Mouse (Mus musculus): ENCODE measurements around the gene Lrrc61. TPM values are rescaled to one million over a fixed set of nuclear protein-coding genes. Genes with fewer than 3 reads are reported as not detected.
A peak's percentile ranks its signal among the peaks of the same experiment; 100 is the strongest.

Lrrc61 gene
- polyA plus RNA-seq, 1 experiment from 2014 or later: 6.6 TPM

- 31% methylated on average over 14 of the region's 14 CpGs for WGBS (ENCODE audit: insufficient replicate concordance)
These were observed 701 bp downstream of the Lrrc61 start for GRCm38 (mm10) chr6:48555104-48555890.

GRCm38 (mm10) chr6:48555956-48556355 is 1.4 kb downstream of the Lrrc61 start:
- Histone ChIP-seq H3K9me3 (replicated peaks; ENCODE audit: control insufficient read depth, low read length) (no peaks in the 10 kb centered on the region), H3K4me3 (ENCODE audit: low read depth, low read length) (no peak overlapping the region), H3K4me2 (peak overlapping the region; percentile 68; the same call in 1 of the 2 replicates), H3K27ac (ENCODE audit: low read depth, low read length) (no peak overlapping the region), H3K36me3 (ENCODE audit: control insufficient read depth, insufficient read depth, low read length) (no peaks in the 10 kb centered on the region; the same call in 1 of the 2 replicates), H3K9ac (ENCODE audit: low read depth, low read length) (no peak overlapping the region), H3K4me1 (ENCODE audit: control insufficient read depth, insufficient read depth, low read length) (peaks cover 11% of the 10 kb centered on the region; the same call in 1 of the 2 replicates), H3K27me3 (ENCODE audit: control insufficient read depth, insufficient read depth, low read length) (no peaks in the 10 kb centered on the region)
- WGBS (ENCODE audit: insufficient replicate concordance): 91% methylated on average over 3 of the region's 3 CpGs
- no peak for ATAC-seq (replicated peaks; ENCODE audit: insufficient number of reproducible peaks, low FRiP score, low TSS enrichment)

More at GRCm38 (mm10) chr6:48555104-48555890, 701 bp downstream of the Lrrc61 start:
- ATAC-seq (replicated peaks; ENCODE audit: insufficient number of reproducible peaks, low FRiP score, low TSS enrichment): peak; percentile 66
- Histone ChIP-seq H3K36me3 (ENCODE audit: control insufficient read depth, insufficient read depth, low read length) (no peaks in the 10 kb centered on the region; the same call in 1 of the 2 replicates), H3K9ac (ENCODE audit: low read depth, low read length) (peak overlapping the region; percentile 83), H3K4me2 (peak overlapping the region; percentile 68), H3K4me1 (ENCODE audit: control insufficient read depth, insufficient read depth, low read length) (peaks cover 11% of the 10 kb centered on the region; the same call in 1 of the 2 replicates), H3K4me3 (ENCODE audit: low read depth, low read length) (peak overlapping the region; percentile 63), H3K27me3 (ENCODE audit: control insufficient read depth, insufficient read depth, low read length) (no peaks in the 10 kb centered on the region), H3K9me3 (replicated peaks; ENCODE audit: control insufficient read depth, low read length) (no peaks in the 10 kb centered on the region), H3K27ac (ENCODE audit: low read depth, low read length) (peak overlapping the region; percentile 88)

GRCm38 (mm10) chr6:48565693-48566310 is 11.2 kb downstream of the Lrrc61 start:
- no peak overlapping the region for H3K27ac ChIP-seq (ENCODE audit: low read depth, low read length)
- H3K4me3 ChIP-seq (ENCODE audit: low read depth, low read length): no peak overlapping the region
- no peak overlapping the region for H3K4me2 ChIP-seq
- no peak overlapping the region for H3K9ac ChIP-seq (ENCODE audit: low read depth, low read length)
- peaks cover 25% of the 10 kb centered on the region for H3K4me1 ChIP-seq (ENCODE audit: control insufficient read depth, insufficient read depth, low read length)
- no peaks in the 10 kb centered on the region for H3K9me3 ChIP-seq (replicated peaks; ENCODE audit: control insufficient read depth, low read length)
- H3K27me3 ChIP-seq (ENCODE audit: control insufficient read depth, insufficient read depth, low read length): no peaks in the 10 kb centered on the region
- 89% methylated on average over 4 of the region's 4 CpGs for WGBS (ENCODE audit: insufficient replicate concordance)
- no peaks in the 10 kb centered on the region; the same call in 1 of the 2 replicates for H3K36me3 ChIP-seq (ENCODE audit: control insufficient read depth, insufficient read depth, low read length)
- ATAC-seq (replicated peaks; ENCODE audit: insufficient number of reproducible peaks, low FRiP score, low TSS enrichment): no peak

GRCm38 (mm10) chr6:48566312-48566711 is 11.7 kb downstream of the Lrrc61 start:
- no peak for ATAC-seq (replicated peaks; ENCODE audit: insufficient number of reproducible peaks, low FRiP score, low TSS enrichment)

GRCm38 (mm10) chr6:48568036-48568984 is 13.7 kb downstream of the Lrrc61 start:
- peaks cover 37% of the 10 kb centered on the region for H3K4me1 ChIP-seq (ENCODE audit: control insufficient read depth, insufficient read depth, low read length)
- no peak overlapping the region for H3K4me3 ChIP-seq (ENCODE audit: low read depth, low read length)
- H3K9me3 ChIP-seq (replicated peaks; ENCODE audit: control insufficient read depth, low read length): no peaks in the 10 kb centered on the region
- peak overlapping the region; percentile 54 for H3K27ac ChIP-seq (ENCODE audit: low read depth, low read length)
- no peaks in the 10 kb centered on the region for H3K27me3 ChIP-seq (ENCODE audit: control insufficient read depth, insufficient read depth, low read length)
- H3K4me2 ChIP-seq: peak overlapping the region; percentile 14
- ATAC-seq (replicated peaks; ENCODE audit: insufficient number of reproducible peaks, low FRiP score, low TSS enrichment): peak; percentile 16; the same call in 1 of the 2 replicates
- H3K36me3 ChIP-seq (ENCODE audit: control insufficient read depth, insufficient read depth, low read length): no peaks in the 10 kb centered on the region; the same call in 1 of the 2 replicates
- WGBS (ENCODE audit: insufficient replicate concordance): 68% methylated on average over 21 of the region's 21 CpGs
- H3K9ac ChIP-seq (ENCODE audit: low read depth, low read length): peak overlapping the region; percentile 22; the same call in 1 of the 2 replicates

More at GRCm38 (mm10) chr6:48566312-48566711, 11.7 kb downstream of the Lrrc61 start:
- Histone ChIP-seq H3K4me2 (no peak overlapping the region), H3K9ac (ENCODE audit: low read depth, low read length) (no peak overlapping the region), H3K4me1 (ENCODE audit: control insufficient read depth, insufficient read depth, low read length) (peaks cover 25% of the 10 kb centered on the region), H3K27me3 (ENCODE audit: control insufficient read depth, insufficient read depth, low read length) (no peaks in the 10 kb centered on the region), H3K9me3 (replicated peaks; ENCODE audit: control insufficient read depth, low read length) (no peaks in the 10 kb centered on the region), H3K4me3 (ENCODE audit: low read depth, low read length) (no peak overlapping the region), H3K27ac (ENCODE audit: low read depth, low read length) (peak overlapping the region; percentile 35; the same call in 1 of the 2 replicates), H3K36me3 (ENCODE audit: control insufficient read depth, insufficient read depth, low read length) (no peaks in the 10 kb centered on the region; the same call in 1 of the 2 replicates)
- WGBS (ENCODE audit: insufficient replicate concordance): 42% methylated on average over 5 of the region's 5 CpGs

GRCm38 (mm10) chr6:48569065-48569807 is 14.6 kb downstream of the Lrrc61 start:
- WGBS (ENCODE audit: insufficient replicate concordance): 64% methylated on average over 8 of the region's 8 CpGs
- no peaks in the 10 kb centered on the region for H3K9me3 ChIP-seq (replicated peaks; ENCODE audit: control insufficient read depth, low read length)
- peak overlapping the region; percentile 54 for H3K27ac ChIP-seq (ENCODE audit: low read depth, low read length)
- ATAC-seq (replicated peaks; ENCODE audit: insufficient number of reproducible peaks, low FRiP score, low TSS enrichment): no peak
- H3K9ac ChIP-seq (ENCODE audit: low read depth, low read length): no peak overlapping the region
- H3K27me3 ChIP-seq (ENCODE audit: control insufficient read depth, insufficient read depth, low read length): no peaks in the 10 kb centered on the region
- no peaks in the 10 kb centered on the region for H3K36me3 ChIP-seq (ENCODE audit: control insufficient read depth, insufficient read depth, low read length)
- peaks cover 38% of the 10 kb centered on the region for H3K4me1 ChIP-seq (ENCODE audit: control insufficient read depth, insufficient read depth, low read length)
- no peak overlapping the region for H3K4me3 ChIP-seq (ENCODE audit: low read depth, low read length)
- no peak overlapping the region for H3K4me2 ChIP-seq

- peaks cover 25% of the 10 kb centered on the region for H3K4me1 ChIP-seq (ENCODE audit: control insufficient read depth, insufficient read depth, low read length)
- peak overlapping the region; percentile 68; the same call in 1 of the 2 replicates for H3K27ac ChIP-seq (ENCODE audit: low read depth, low read length)
- H3K4me3 ChIP-seq (ENCODE audit: low read depth, low read length): no peak overlapping the region
These were observed 17.4 kb downstream of the Lrrc61 start for GRCm38 (mm10) chr6:48572014-48572413.

More at GRCm38 (mm10) chr6:48572014-48572413, 17.4 kb downstream of the Lrrc61 start:
- H3K27me3 ChIP-seq (ENCODE audit: control insufficient read depth, insufficient read depth, low read length): no peaks in the 10 kb centered on the region
- H3K36me3 ChIP-seq (ENCODE audit: control insufficient read depth, insufficient read depth, low read length): no peaks in the 10 kb centered on the region
- peak overlapping the region; percentile 27; the same call in 1 of the 2 replicates for H3K4me2 ChIP-seq
- 84% methylated on average over 5 of the region's 5 CpGs for WGBS (ENCODE audit: insufficient replicate concordance)
- H3K9ac ChIP-seq (ENCODE audit: low read depth, low read length): no peak overlapping the region
- H3K9me3 ChIP-seq (replicated peaks; ENCODE audit: control insufficient read depth, low read length): no peaks in the 10 kb centered on the region
- ATAC-seq (replicated peaks; ENCODE audit: insufficient number of reproducible peaks, low FRiP score, low TSS enrichment): no peak
